Mouse (Mus musculus) lung, embryonic 14.5 days (tissue): ENCODE measurements around the gene Xbp1. TPM values are rescaled to one million over a fixed set of nuclear protein-coding genes. Genes with fewer than 3 reads are reported as not detected.
"Not testable (repeated sequence)": the region's sequence is repeated elsewhere in the genome, so short reads cannot be mapped to it uniquely, and the experiment has no call there.

ENCODE experiments used
- ATAC-seq: fragments of 200-750 bp; cut with Nextera tagmentation; 2 replicates; pipeline ENCODE4 v1.8.0; 2017; ENCODE audit warnings: mild to moderate bottlenecking, moderate TSS enrichment, moderate library complexity; ENCODE audit not compliant: insufficient read depth
- DNase-seq: peaks from one replicate; pipeline ENCODE4 v3.0.0-alpha.2; 2015
- H3K27ac ChIP-seq: fragments of 300-500 bp; sonication (generic); 2 replicates; pipeline ENCODE4 v1.5.1; 2014; ENCODE audit warnings: low read depth, mild to moderate bottlenecking, moderate library complexity
- H3K27me3 ChIP-seq: fragments of 300-500 bp; sonication (generic); 2 replicates; pipeline ENCODE4 v1.6.1; 2014; ENCODE audit warnings: low read length, control low read depth; ENCODE audit not compliant: insufficient read depth
- H3K36me3 ChIP-seq: fragments of 300-500 bp; sonication (generic); 2 replicates; pipeline ENCODE4 v1.6.1; 2014; ENCODE audit warnings: control low read depth; ENCODE audit not compliant: insufficient read depth
- H3K4me1 ChIP-seq: fragments of 300-500 bp; sonication (generic); 2 replicates; pipeline ENCODE4 v1.6.1; 2014; ENCODE audit warnings: antibody characterized with exemption, control low read depth; ENCODE audit not compliant: insufficient read depth
- H3K4me2 ChIP-seq: fragments of 300-500 bp; sonication (generic); 2 replicates; pipeline ENCODE4 v1.6.1; 2014; ENCODE audit warnings: mild to moderate bottlenecking
- H3K4me3 ChIP-seq: fragments of 300-500 bp; sonication (generic); 2 replicates; pipeline ENCODE4 v1.5.1; 2014; ENCODE audit warnings: low read depth, low read length
- H3K9ac ChIP-seq: fragments of 300-500 bp; sonication (generic); 2 replicates; pipeline ENCODE4 v1.6.1; 2014
- H3K9me3 ChIP-seq: fragments of 300-500 bp; sonication (generic); 2 replicates; pipeline ENCODE4 v1.6.1; 2016; ENCODE audit warnings: low read depth, low read length, control low read depth
- CTCF ChIP-seq: IDR thresholded peaks from 2 replicates; pipeline ENCODE4 v1.5.1; 2016; ENCODE audit warnings: antibody characterized with exemption, low read depth
- WGBS: fragments of 180-500 bp; shearing (Covaris S2); extraction: QIAGEN DNeasy Blood & Tissue Kit; methylation state at CpG from one replicate; pipeline ENCODE4 v1.1.7; 2014; 5-methylcytosine and 5-hydroxymethylcytosine counted together
- polyA plus RNA-seq: library from polyadenylated mRNA; unstranded; fragments of >200 nt; fragmentation: Nextera tagmentation; extraction: Ambion mirVana; gene quantifications from 2 replicates; pipeline ENCODE4 v1.2.1, GENCODE M21; 2014

The Xbp1 gene
- polyA plus RNA-seq, 1 experiment from 2014 or later = 180 TPM

DNA sequence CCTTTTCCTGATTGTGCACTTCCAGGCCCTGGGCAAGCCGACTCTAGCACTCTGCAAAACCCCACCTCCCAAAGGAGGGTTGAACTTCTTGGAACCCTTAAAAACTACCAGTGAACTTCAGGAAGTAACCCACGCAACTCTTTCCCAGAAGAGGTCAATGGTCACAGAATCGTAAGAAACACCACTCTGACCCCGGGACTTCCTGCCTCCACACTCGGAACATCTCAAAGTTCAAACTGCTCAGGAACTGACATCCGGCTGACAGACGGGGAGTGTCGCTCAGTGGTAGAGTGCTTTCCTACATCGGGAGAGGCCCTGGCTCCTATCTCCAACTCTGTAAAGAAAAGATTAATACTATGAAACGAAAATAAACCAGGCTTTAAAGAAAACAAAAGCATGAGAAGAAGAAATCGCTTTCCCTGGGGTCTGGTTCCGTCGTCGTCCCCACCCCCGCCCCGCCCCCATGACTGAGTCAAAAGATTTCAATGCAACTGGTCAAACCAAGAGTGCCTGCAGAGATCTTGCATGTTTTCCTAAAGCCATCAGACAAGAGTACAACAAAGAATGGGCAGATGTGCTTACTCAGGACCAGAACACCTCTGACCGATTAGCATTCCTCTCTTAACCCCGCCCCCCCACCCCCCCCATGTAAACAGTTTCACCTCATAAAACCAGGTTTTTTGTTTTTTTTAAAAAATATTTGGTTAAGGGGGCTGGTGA, 14.4 kb upstream of the Xbp1 start:
- Histone ChIP-seq H3K27me3 (no peaks in the 10 kb centered on the region), H3K4me3 (peak overlapping the region; percentile 17), H3K27ac (0 out of 2 replicates have a peak overlapping the region, but pooled peaks have one; percentile 38), H3K4me1 (0 out of 2 replicates have a peak, but pooled peaks cover 3% of the 10 kb centered on the region), H3K36me3 (no peaks in the 10 kb centered on the region), H3K4me2 (peak overlapping the region; percentile 55), H3K9me3 (no peaks in the 10 kb centered on the region), H3K9ac (peak overlapping the region; percentile 43; the same call in 1 of the 2 replicates)
- no peak for TF ChIP-seq CTCF
- WGBS = 14% methylated on average over 18 of the region's 18 CpGs
- ATAC-seq (no peak), DNase-seq (peak; percentile 62)

DNA sequence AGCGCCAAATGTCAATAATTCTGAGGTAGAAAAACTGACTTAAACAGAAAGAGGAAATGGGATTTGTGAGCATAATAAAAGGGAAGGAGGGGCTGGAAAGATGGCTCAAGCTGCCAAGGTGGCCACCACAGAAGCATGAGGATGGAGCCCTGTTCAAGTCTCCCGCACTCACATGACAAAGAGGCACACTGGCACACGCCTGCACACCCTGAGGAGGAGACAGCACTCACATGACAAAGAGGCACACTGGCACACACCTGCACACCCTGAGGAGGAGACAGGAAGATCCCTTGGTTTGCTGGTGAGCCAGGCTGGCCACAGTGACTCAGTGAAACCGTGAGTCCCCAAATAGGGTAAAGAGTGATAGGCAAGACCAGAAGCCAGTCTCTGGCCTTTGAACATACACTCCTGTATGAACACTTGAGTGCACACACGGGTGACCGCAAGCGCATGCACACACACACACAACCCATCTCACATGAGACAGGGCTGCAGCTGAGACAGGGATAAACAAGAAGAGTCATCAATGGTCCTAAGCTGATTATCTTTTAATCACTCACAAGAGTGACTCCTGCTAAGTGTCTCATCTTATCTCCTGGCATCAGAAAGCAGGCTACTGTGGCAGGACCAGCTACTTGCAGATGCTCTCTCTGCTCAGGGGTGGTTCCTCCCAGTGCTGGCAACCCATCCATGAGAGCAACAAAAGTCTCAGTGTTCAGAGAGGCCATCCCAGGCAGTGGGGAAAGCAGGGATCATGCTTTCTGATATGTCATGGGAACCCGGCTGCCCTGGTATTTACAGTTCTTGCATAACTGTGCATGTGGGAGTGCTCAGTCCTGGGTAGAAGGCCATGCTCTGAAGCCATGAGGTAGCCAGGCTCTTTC, 11.0 kb upstream of the Xbp1 start:
- no peak overlapping the region for H3K4me2 ChIP-seq
- DNase-seq = no peak
- no peak overlapping the region for H3K4me3 ChIP-seq
- ATAC-seq = no peak
- no peak overlapping the region for H3K27ac ChIP-seq
- no peaks in the 10 kb centered on the region for H3K36me3 ChIP-seq
- WGBS = 77% methylated on average over 8 of the region's 8 CpGs
- TF ChIP-seq CTCF = no peak
- 0 out of 2 replicates have a peak, but pooled peaks cover 3% of the 10 kb centered on the region for H3K4me1 ChIP-seq
- H3K9ac ChIP-seq = no peak overlapping the region
- no peaks in the 10 kb centered on the region for H3K9me3 ChIP-seq
- H3K27me3 ChIP-seq = no peaks in the 10 kb centered on the region

DNA sequence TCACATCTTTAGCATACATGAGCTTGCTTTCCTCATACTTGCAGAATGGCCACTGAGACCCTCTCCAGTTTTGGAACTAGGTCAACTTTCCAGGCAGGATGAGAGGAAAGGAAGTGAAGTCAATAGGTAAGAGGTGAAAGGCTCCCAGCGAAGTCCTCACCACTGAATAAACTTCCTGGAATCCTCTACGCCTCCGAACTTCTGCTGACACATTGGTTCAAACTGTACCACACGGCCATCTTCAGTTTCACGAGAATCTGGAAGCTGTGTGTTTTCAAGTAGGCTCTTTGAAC, 10.4 kb upstream of the Xbp1 start:
- no peaks in the 10 kb centered on the region for H3K9me3 ChIP-seq
- ATAC-seq = no peak
- DNase-seq = no peak
- WGBS = 47% methylated on average over 5 of the region's 5 CpGs
- no peaks in the 10 kb centered on the region for H3K36me3 ChIP-seq
- H3K4me2 ChIP-seq = no peak overlapping the region
- no peaks in the 10 kb centered on the region for H3K27me3 ChIP-seq
- no peak overlapping the region for H3K9ac ChIP-seq
- 0 out of 2 replicates have a peak, but pooled peaks cover 3% of the 10 kb centered on the region for H3K4me1 ChIP-seq
- no peak for TF ChIP-seq CTCF
- no peak overlapping the region for H3K27ac ChIP-seq
- no peak overlapping the region for H3K4me3 ChIP-seq

DNA sequence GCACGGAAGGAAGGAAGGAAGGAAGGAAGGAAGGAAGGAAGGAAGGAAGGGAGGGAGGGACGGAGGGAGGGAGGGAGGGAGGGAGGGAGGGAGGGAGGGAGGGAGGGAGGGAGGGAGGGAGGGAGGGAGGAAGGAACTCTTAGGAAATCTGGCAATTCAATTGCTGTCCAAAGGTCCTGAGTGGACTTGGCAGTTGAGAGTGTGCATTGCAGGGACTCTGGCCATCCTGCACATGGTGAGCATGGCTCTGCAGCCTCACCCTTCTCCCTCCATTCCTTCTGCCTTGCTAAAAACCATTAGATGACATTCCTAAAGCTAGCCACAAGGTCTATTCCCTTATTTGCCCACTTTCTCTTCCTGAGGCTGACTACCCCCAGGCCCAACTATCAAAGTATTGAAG, 9.8 kb upstream of the Xbp1 start:
- 67% methylated on average over 1 of the region's 2 CpGs for WGBS
- H3K4me3 ChIP-seq, DNase-seq: not testable (repeated sequence)

DNA sequence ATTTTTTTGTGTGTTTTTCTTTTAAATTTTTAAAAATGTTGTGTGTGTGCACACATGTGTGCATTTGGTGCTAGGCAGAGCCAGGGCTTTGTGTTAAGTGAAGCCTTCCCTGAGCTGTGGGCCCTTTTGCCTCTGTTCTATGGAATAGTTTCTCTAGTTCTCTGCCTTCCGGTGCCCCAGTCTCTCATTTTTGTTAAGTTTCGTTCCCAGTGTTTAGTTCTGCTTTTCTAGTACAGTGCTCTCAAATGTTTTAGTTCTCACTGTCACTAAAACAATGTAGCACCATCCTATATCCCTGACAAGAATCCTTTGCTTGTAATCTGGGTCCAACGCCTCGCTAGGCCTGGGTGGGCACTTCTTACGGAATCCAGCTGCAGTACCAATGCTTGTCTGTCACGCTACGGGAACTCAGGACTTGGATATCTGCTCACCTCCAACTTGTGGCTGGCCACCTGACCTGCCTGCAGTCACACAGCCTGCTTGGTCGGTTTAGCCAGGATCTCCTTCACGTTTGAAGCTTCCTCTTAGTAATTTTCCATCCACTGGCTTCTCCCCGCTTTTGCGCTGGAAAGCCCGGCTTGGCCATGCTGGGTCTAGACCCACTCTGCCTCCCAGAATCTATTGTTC, 8.2 kb upstream of the Xbp1 start:
- 67% methylated on average over 12 of the region's 12 CpGs for WGBS
- H3K27ac ChIP-seq = no peak overlapping the region
- no peak for TF ChIP-seq CTCF

More for the DNA sequence above, 9.8 kb upstream of the Xbp1 start:
- ATAC-seq, H3K9me3 ChIP-seq, H3K4me2 ChIP-seq, H3K9ac ChIP-seq, H3K36me3 ChIP-seq, H3K4me1 ChIP-seq, H3K27ac ChIP-seq, H3K27me3 ChIP-seq: not testable (repeated sequence)

DNA sequence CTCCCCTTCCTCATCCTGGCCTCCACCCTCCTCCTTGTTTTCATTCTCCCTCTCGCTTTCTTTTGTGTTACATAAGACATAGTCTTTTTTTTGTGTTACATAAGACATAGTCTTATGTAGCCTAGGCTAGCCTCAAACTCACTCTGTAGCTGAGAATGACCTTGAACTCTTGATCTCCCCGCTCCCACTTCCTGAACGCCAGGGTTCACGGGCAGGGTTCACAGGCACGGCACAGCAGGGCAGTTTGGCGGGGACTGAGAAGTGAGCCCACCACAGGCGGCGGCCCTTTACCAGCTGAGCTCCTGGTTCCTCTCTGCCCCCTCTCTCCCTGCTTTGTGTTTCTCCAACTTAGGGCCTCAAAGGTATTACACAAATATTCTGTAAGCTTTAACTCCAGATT, 7.5 kb upstream of the Xbp1 start:
- H3K4me1 ChIP-seq = no peaks in the 10 kb centered on the region
- no peak overlapping the region for H3K9ac ChIP-seq
- H3K27ac ChIP-seq = no peak overlapping the region
- no peak overlapping the region for H3K4me3 ChIP-seq
- no peaks in the 10 kb centered on the region for H3K27me3 ChIP-seq
- no peak overlapping the region for H3K4me2 ChIP-seq
- ATAC-seq = no peak
- H3K36me3 ChIP-seq = no peaks in the 10 kb centered on the region
- no peaks in the 10 kb centered on the region for H3K9me3 ChIP-seq
- DNase-seq = no peak
- TF ChIP-seq CTCF = no peak
- WGBS = 61% methylated on average over 8 of the region's 8 CpGs

More for the DNA sequence above, 8.2 kb upstream of the Xbp1 start:
- no peaks in the 10 kb centered on the region for H3K36me3 ChIP-seq
- no peak overlapping the region for H3K9ac ChIP-seq
- H3K4me3 ChIP-seq = no peak overlapping the region
- no peak overlapping the region for H3K4me2 ChIP-seq
- no peaks in the 10 kb centered on the region for H3K9me3 ChIP-seq
- ATAC-seq = no peak
- no peaks in the 10 kb centered on the region for H3K27me3 ChIP-seq
- DNase-seq = no peak
- no peaks in the 10 kb centered on the region for H3K4me1 ChIP-seq

DNA sequence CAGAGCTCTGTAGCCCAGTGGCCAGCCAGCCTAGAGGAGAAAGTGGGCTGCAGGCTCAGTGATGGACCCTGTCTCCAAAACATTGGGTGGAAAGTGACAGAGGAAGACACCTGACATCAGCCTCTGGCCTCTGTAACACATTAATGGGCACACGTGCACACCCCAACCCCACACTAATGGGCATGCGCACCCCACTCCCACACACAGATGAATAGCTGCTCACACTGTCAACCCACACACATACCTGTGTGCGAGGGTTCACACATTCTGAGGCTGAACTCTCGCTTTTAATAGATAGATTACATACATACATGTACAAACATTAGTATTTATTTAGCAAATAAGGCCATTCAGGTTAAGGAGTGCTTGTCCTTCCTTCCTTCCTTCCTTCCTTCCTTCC, 6.4 kb upstream of the Xbp1 start:
- no peak for TF ChIP-seq CTCF
- no peaks in the 10 kb centered on the region for H3K27me3 ChIP-seq
- no peak overlapping the region for H3K27ac ChIP-seq
- 72% methylated on average over 4 of the region's 4 CpGs for WGBS
- no peak overlapping the region for H3K4me2 ChIP-seq
- H3K4me1 ChIP-seq = no peaks in the 10 kb centered on the region
- H3K4me3 ChIP-seq = no peak overlapping the region
- ATAC-seq (no peak), DNase-seq (no peak)
- no peaks in the 10 kb centered on the region for H3K36me3 ChIP-seq
- H3K9ac ChIP-seq = no peak overlapping the region
- H3K9me3 ChIP-seq = no peaks in the 10 kb centered on the region
